Mouse (Mus musculus) midbrain, embryonic 16.5 days (tissue): ENCODE measurements at regions not wholly inside any gene's neighbourhood (a gene's known extent, or its start where the extent isn't known, plus 50 kb on each side); places are given as distances from the start of the nearest gene placed in this dataset.

Experiments used
- ATAC-seq: fragments of 200-750 bp; cut with Nextera tagmentation; 2 replicates; pipeline ENCODE4 v1.8.0; 2017; ENCODE audit warnings: moderate TSS enrichment
- H3K27ac ChIP-seq: fragments of 300-500 bp; sonication (generic); 2 replicates; pipeline ENCODE4 v1.5.1; 2014; ENCODE audit warnings: mild to moderate bottlenecking, low read length, mixed read lengths
- H3K27me3 ChIP-seq: fragments of 300-500 bp; sonication (generic); 2 replicates; pipeline ENCODE4 v1.6.1; 2014; ENCODE audit warnings: low read depth, low read length, mixed read lengths; ENCODE audit not compliant: control insufficient read depth, insufficient read depth
- H3K36me3 ChIP-seq: fragments of 300-500 bp; sonication (generic); 2 replicates; pipeline ENCODE4 v1.6.1; 2014; ENCODE audit warnings: mild to moderate bottlenecking, low read length, moderate library complexity, mixed read lengths; ENCODE audit not compliant: control insufficient read depth, insufficient read depth
- H3K4me1 ChIP-seq: fragments of 300-500 bp; sonication (generic); 2 replicates; pipeline ENCODE4 v1.6.1; 2014; ENCODE audit warnings: mild to moderate bottlenecking, low read length, mixed read lengths; ENCODE audit not compliant: control insufficient read depth, insufficient read depth
- H3K4me2 ChIP-seq: fragments of 300-500 bp; sonication (generic); 2 replicates; pipeline ENCODE4 v1.6.1; 2014; ENCODE audit warnings: mild to moderate bottlenecking, low read length, mixed read lengths
- H3K4me3 ChIP-seq: fragments of 300-500 bp; sonication (generic); 2 replicates; pipeline ENCODE4 v1.5.1; 2014; ENCODE audit warnings: low read depth, mild to moderate bottlenecking, low read length, moderate library complexity, mixed read lengths
- H3K9ac ChIP-seq: fragments of 300-500 bp; sonication (generic); 2 replicates; pipeline ENCODE4 v1.6.1; 2014; ENCODE audit warnings: low read depth, low read length, mixed read lengths
- H3K9me3 ChIP-seq: fragments of 300-500 bp; sonication (generic); replicated peaks from 2 replicates; pipeline ENCODE4 v1.6.1; 2014; ENCODE audit warnings: mild to moderate bottlenecking, low read length, mixed read lengths; ENCODE audit not compliant: control insufficient read depth, poor library complexity, severe bottlenecking
- WGBS: fragments of 180-500 bp; shearing (Covaris S2); extraction: QIAGEN DNeasy Blood & Tissue Kit; methylation state at CpG from one replicate; pipeline ENCODE4 v1.1.7; 2014; 5-methylcytosine and 5-hydroxymethylcytosine counted together

GRCm38 (mm10) chr11:112839721-112840494, 57.9 kb downstream of the Sox9 start:
- H3K27me3 ChIP-seq = no peaks in the 10 kb centered on the region
- peak overlapping the region; percentile 74 for H3K27ac ChIP-seq
- no peak overlapping the region for H3K4me2 ChIP-seq
- no peaks in the 10 kb centered on the region for H3K36me3 ChIP-seq
- H3K4me1 ChIP-seq = peaks cover 9% of the 10 kb centered on the region
- H3K9me3 ChIP-seq = no peaks in the 10 kb centered on the region
- H3K4me3 ChIP-seq = no peak overlapping the region
- no peak overlapping the region for H3K9ac ChIP-seq
- WGBS = 7% methylated on average over 10 of the region's 10 CpGs
- ATAC-seq = 0 out of 2 replicates have a peak, but pooled peaks have one; percentile 32

GRCm38 (mm10) chr11:112840495-112840828, 58.4 kb downstream of the Sox9 start:
- peak; percentile 54 for ATAC-seq
- no peak overlapping the region for H3K9ac ChIP-seq
- 11% methylated on average over 10 of the region's 10 CpGs for WGBS
- no peak overlapping the region for H3K4me2 ChIP-seq
- peak overlapping the region; percentile 66 for H3K27ac ChIP-seq
- H3K9me3 ChIP-seq = no peaks in the 10 kb centered on the region
- H3K27me3 ChIP-seq = no peaks in the 10 kb centered on the region
- H3K36me3 ChIP-seq = no peaks in the 10 kb centered on the region
- H3K4me3 ChIP-seq = no peak overlapping the region
- peaks cover 8% of the 10 kb centered on the region; the same call in 1 of the 2 replicates for H3K4me1 ChIP-seq

- no peaks in the 10 kb centered on the region for H3K9me3 ChIP-seq
- WGBS = 67% methylated on average over 8 of the region's 8 CpGs
- no peak for ATAC-seq
Measured at GRCm38 (mm10) chr11:112844258-112844901, 62.4 kb downstream of the Sox9 start.

GRCm38 (mm10) chr11:112847146-112847545, 65.1 kb downstream of the Sox9 start:
- Histone ChIP-seq H3K36me3 (no peaks in the 10 kb centered on the region), H3K27ac (no peak overlapping the region), H3K4me1 (no peaks in the 10 kb centered on the region), H3K9me3 (no peaks in the 10 kb centered on the region), H3K4me3 (no peak overlapping the region), H3K9ac (no peak overlapping the region), H3K27me3 (no peaks in the 10 kb centered on the region), H3K4me2 (no peak overlapping the region)
- ATAC-seq = no peak
- 92% methylated on average over 2 of the region's 2 CpGs for WGBS

More at GRCm38 (mm10) chr11:112844258-112844901, 62.4 kb downstream of the Sox9 start:
- no peak overlapping the region for H3K4me3 ChIP-seq
- no peak overlapping the region for H3K9ac ChIP-seq
- peaks cover 8% of the 10 kb centered on the region; the same call in 1 of the 2 replicates for H3K4me1 ChIP-seq
- H3K4me2 ChIP-seq = no peak overlapping the region
- no peaks in the 10 kb centered on the region for H3K36me3 ChIP-seq
- H3K27me3 ChIP-seq = no peaks in the 10 kb centered on the region
- H3K27ac ChIP-seq = no peak overlapping the region

GRCm38 (mm10) chr11:112847851-112848250, 65.8 kb downstream of the Sox9 start:
- WGBS = 84% methylated on average over 3 of the region's 3 CpGs
- Histone ChIP-seq H3K4me2 (no peak overlapping the region), H3K27me3 (no peaks in the 10 kb centered on the region), H3K27ac (no peak overlapping the region), H3K4me1 (no peaks in the 10 kb centered on the region), H3K36me3 (no peaks in the 10 kb centered on the region), H3K9ac (no peak overlapping the region), H3K9me3 (no peaks in the 10 kb centered on the region), H3K4me3 (no peak overlapping the region)
- ATAC-seq = no peak

GRCm38 (mm10) chr11:112849974-112850373, 68.0 kb downstream of the Sox9 start:
- no peak for ATAC-seq
- Histone ChIP-seq H3K9ac (no peak overlapping the region), H3K4me1 (no peaks in the 10 kb centered on the region)

GRCm38 (mm10) chr11:112850532-112851272, 68.7 kb downstream of the Sox9 start:
- H3K9me3 ChIP-seq = no peaks in the 10 kb centered on the region
- no peak overlapping the region for H3K27ac ChIP-seq
- H3K27me3 ChIP-seq = no peaks in the 10 kb centered on the region
- H3K36me3 ChIP-seq = no peaks in the 10 kb centered on the region
- no peak overlapping the region for H3K4me3 ChIP-seq
- no peak overlapping the region for H3K9ac ChIP-seq
- H3K4me1 ChIP-seq = no peaks in the 10 kb centered on the region
- WGBS = 85% methylated on average over 13 of the region's 13 CpGs
- no peak for ATAC-seq
- no peak overlapping the region for H3K4me2 ChIP-seq

More at GRCm38 (mm10) chr11:112849974-112850373, 68.0 kb downstream of the Sox9 start:
- Histone ChIP-seq H3K4me3 (no peak overlapping the region), H3K27ac (no peak overlapping the region), H3K27me3 (no peaks in the 10 kb centered on the region), H3K36me3 (no peaks in the 10 kb centered on the region), H3K4me2 (no peak overlapping the region), H3K9me3 (no peaks in the 10 kb centered on the region)
- WGBS = 77% methylated on average over 5 of the region's 5 CpGs

GRCm38 (mm10) chr11:112851321-112851720, 69.3 kb downstream of the Sox9 start:
- H3K9ac ChIP-seq = no peak overlapping the region

GRCm38 (mm10) chr11:112855975-112856374, 74.0 kb downstream of the Sox9 start:
- 65% methylated on average over 5 of the region's 5 CpGs for WGBS
- no peak for ATAC-seq

More at GRCm38 (mm10) chr11:112851321-112851720, 69.3 kb downstream of the Sox9 start:
- 89% methylated on average over 9 of the region's 9 CpGs for WGBS
- H3K27me3 ChIP-seq = no peaks in the 10 kb centered on the region
- no peak overlapping the region for H3K4me3 ChIP-seq
- ATAC-seq = no peak
- H3K4me1 ChIP-seq = no peaks in the 10 kb centered on the region
- no peak overlapping the region for H3K27ac ChIP-seq
- H3K9me3 ChIP-seq = no peaks in the 10 kb centered on the region
- no peak overlapping the region for H3K4me2 ChIP-seq
- no peaks in the 10 kb centered on the region for H3K36me3 ChIP-seq

More at GRCm38 (mm10) chr11:112855975-112856374, 74.0 kb downstream of the Sox9 start:
- Histone ChIP-seq H3K9ac (no peak overlapping the region), H3K4me3 (no peak overlapping the region), H3K4me2 (no peak overlapping the region), H3K27ac (no peak overlapping the region), H3K9me3 (peaks cover 4% of the 10 kb centered on the region), H3K4me1 (peaks cover 4% of the 10 kb centered on the region; the same call in 1 of the 2 replicates), H3K36me3 (no peaks in the 10 kb centered on the region), H3K27me3 (no peaks in the 10 kb centered on the region)
